Mouse (Mus musculus): ENCODE measurements around the gene Scn10a. TPM values are rescaled to one million over a fixed set of nuclear protein-coding genes. Genes with fewer than 3 reads are reported as not detected.

Gene Scn10a
- total and polyA plus RNA-seq, 2 experiments from 2014 or later = 0.05 TPM; not detected in 1

GRCm38 (mm10) chr9:119653758-119654157 is 65.4 kb downstream of the Scn10a start:
- Histone ChIP-seq H3K9me3 (ENCODE audit: low read length) (no peaks in the 10 kb centered on the region), H3K27ac (no peak overlapping the region), H3K36me3 (ENCODE audit: insufficient read depth, low read length) (no peaks in the 10 kb centered on the region), H3K4me2 (ENCODE audit: low read depth, low read length) (no peak overlapping the region), H3K9ac (replicated peaks; ENCODE audit: low read length) (no peak overlapping the region), H3K4me3 (ENCODE audit: low read length) (no peak overlapping the region), H3K4me1 (ENCODE audit: insufficient read depth, low read length) (no peaks in the 10 kb centered on the region), H3K27me3 (ENCODE audit: insufficient read depth, low read length) (no peaks in the 10 kb centered on the region)
- TF ChIP-seq CTCF (IDR thresholded peaks at IDR 0.05; ENCODE audit: low read depth) = no peak
- 68% methylated on average over 5 of the region's 5 CpGs for WGBS
- no peak for ATAC-seq
- no peak for DNase-seq (ENCODE audit: low spot score)

GRCm38 (mm10) chr9:119646942-119647547 is 72.1 kb downstream of the Scn10a start:
- peak; percentile 51 for DNase-seq (ENCODE audit: low spot score)
- no peak overlapping the region for H3K27ac ChIP-seq
- H3K4me2 ChIP-seq (ENCODE audit: low read depth, low read length) = no peak overlapping the region
- no peak overlapping the region for H3K4me3 ChIP-seq (ENCODE audit: low read length)
- no peaks in the 10 kb centered on the region for H3K36me3 ChIP-seq (ENCODE audit: insufficient read depth, low read length)
- no peak for ATAC-seq
- no peak overlapping the region for H3K9ac ChIP-seq (replicated peaks; ENCODE audit: low read length)
- TF ChIP-seq CTCF (IDR thresholded peaks at IDR 0.05; ENCODE audit: low read depth) = peak; percentile 73
- WGBS = 66% methylated on average over 8 of the region's 8 CpGs
- peaks cover 3% of the 10 kb centered on the region; the same call in 1 of the 2 replicates for H3K27me3 ChIP-seq (ENCODE audit: insufficient read depth, low read length)
- H3K4me1 ChIP-seq (ENCODE audit: insufficient read depth, low read length) = no peaks in the 10 kb centered on the region
- no peaks in the 10 kb centered on the region for H3K9me3 ChIP-seq (ENCODE audit: low read length)

GRCm38 (mm10) chr9:119641985-119642384 is 77.1 kb downstream of the Scn10a start:
- WGBS = 92% methylated on average over 6 of the region's 6 CpGs
- ATAC-seq (no peak), DNase-seq (ENCODE audit: low spot score) (no peak)
- Histone ChIP-seq H3K9ac (replicated peaks; ENCODE audit: low read length) (no peak overlapping the region), H3K36me3 (ENCODE audit: insufficient read depth, low read length) (no peaks in the 10 kb centered on the region), H3K4me3 (ENCODE audit: low read length) (no peak overlapping the region), H3K4me1 (ENCODE audit: insufficient read depth, low read length) (no peaks in the 10 kb centered on the region), H3K4me2 (ENCODE audit: low read depth, low read length) (no peak overlapping the region), H3K9me3 (ENCODE audit: low read length) (no peaks in the 10 kb centered on the region), H3K27ac (no peak overlapping the region), H3K27me3 (ENCODE audit: insufficient read depth, low read length) (peaks cover 3% of the 10 kb centered on the region; the same call in 1 of the 2 replicates)
- no peak for TF ChIP-seq CTCF (IDR thresholded peaks at IDR 0.05; ENCODE audit: low read depth)

GRCm38 (mm10) chr9:119634216-119634843 is 84.8 kb downstream of the Scn10a start:
- ATAC-seq (no peak), DNase-seq (ENCODE audit: low spot score) (no peak)
- H3K4me3 ChIP-seq (ENCODE audit: low read length) = no peak overlapping the region
- H3K4me1 ChIP-seq (ENCODE audit: insufficient read depth, low read length) = no peaks in the 10 kb centered on the region
- TF ChIP-seq CTCF (IDR thresholded peaks at IDR 0.05; ENCODE audit: low read depth) = no peak
- 59% methylated on average over 11 of the region's 11 CpGs for WGBS
- H3K36me3 ChIP-seq (ENCODE audit: insufficient read depth, low read length) = no peaks in the 10 kb centered on the region
- no peak overlapping the region for H3K9ac ChIP-seq (replicated peaks; ENCODE audit: low read length)
- no peak overlapping the region for H3K27ac ChIP-seq
- H3K9me3 ChIP-seq (ENCODE audit: low read length) = no peaks in the 10 kb centered on the region
- H3K4me2 ChIP-seq (ENCODE audit: low read depth, low read length) = no peak overlapping the region
- H3K27me3 ChIP-seq (ENCODE audit: insufficient read depth, low read length) = no peaks in the 10 kb centered on the region

- no peak for TF ChIP-seq CTCF (IDR thresholded peaks at IDR 0.05; ENCODE audit: low read depth)
- Histone ChIP-seq H3K4me1 (ENCODE audit: insufficient read depth, low read length) (no peaks in the 10 kb centered on the region), H3K4me3 (ENCODE audit: low read length) (no peak overlapping the region), H3K9me3 (ENCODE audit: low read length) (no peaks in the 10 kb centered on the region), H3K27ac (no peak overlapping the region), H3K27me3 (ENCODE audit: insufficient read depth, low read length) (no peaks in the 10 kb centered on the region), H3K36me3 (ENCODE audit: insufficient read depth, low read length) (no peaks in the 10 kb centered on the region), H3K4me2 (ENCODE audit: low read depth, low read length) (no peak overlapping the region), H3K9ac (replicated peaks; ENCODE audit: low read length) (no peak overlapping the region)
- ATAC-seq (no peak), DNase-seq (ENCODE audit: low spot score) (no peak)
- WGBS = 94% methylated on average over 5 of the region's 5 CpGs
Observed at GRCm38 (mm10) chr9:119633475-119633874, 85.6 kb downstream of the Scn10a start.

GRCm38 (mm10) chr9:119632801-119633200 is 86.3 kb downstream of the Scn10a start:
- Histone ChIP-seq H3K9me3 (ENCODE audit: low read length) (no peaks in the 10 kb centered on the region), H3K4me3 (ENCODE audit: low read length) (no peak overlapping the region), H3K9ac (replicated peaks; ENCODE audit: low read length) (no peak overlapping the region), H3K4me2 (ENCODE audit: low read depth, low read length) (no peak overlapping the region), H3K36me3 (ENCODE audit: insufficient read depth, low read length) (no peaks in the 10 kb centered on the region), H3K27ac (no peak overlapping the region), H3K4me1 (ENCODE audit: insufficient read depth, low read length) (no peaks in the 10 kb centered on the region), H3K27me3 (ENCODE audit: insufficient read depth, low read length) (no peaks in the 10 kb centered on the region)
- TF ChIP-seq CTCF (IDR thresholded peaks at IDR 0.05; ENCODE audit: low read depth) = no peak
- ATAC-seq (no peak), DNase-seq (ENCODE audit: low spot score) (no peak)
- WGBS = 49% methylated on average over 12 of the region's 12 CpGs

GRCm38 (mm10) chr9:119631899-119632533 is 87.1 kb downstream of the Scn10a start:
- DNase-seq (ENCODE audit: low spot score) (peak; percentile 32), ATAC-seq (no peak)
- H3K9ac ChIP-seq (replicated peaks; ENCODE audit: low read length) = no peak overlapping the region
- TF ChIP-seq CTCF (IDR thresholded peaks at IDR 0.05; ENCODE audit: low read depth) = no peak
- H3K4me3 ChIP-seq (ENCODE audit: low read length) = no peak overlapping the region
- no peaks in the 10 kb centered on the region for H3K36me3 ChIP-seq (ENCODE audit: insufficient read depth, low read length)
- H3K27me3 ChIP-seq (ENCODE audit: insufficient read depth, low read length) = no peaks in the 10 kb centered on the region
- H3K27ac ChIP-seq = no peak overlapping the region
- no peaks in the 10 kb centered on the region for H3K9me3 ChIP-seq (ENCODE audit: low read length)
- no peak overlapping the region for H3K4me2 ChIP-seq (ENCODE audit: low read depth, low read length)
- no peaks in the 10 kb centered on the region for H3K4me1 ChIP-seq (ENCODE audit: insufficient read depth, low read length)
- 35% methylated on average over 15 of the region's 15 CpGs for WGBS

Measured in hindbrain, postnatal 0 days (tissue).